Mouse (Mus musculus): ENCODE results near the gene Trim31. TPM values are rescaled to one million over a fixed set of nuclear protein-coding genes. Genes with fewer than 3 reads are reported as not detected.
A peak's percentile ranks its signal among the peaks of the same experiment; 100 is the strongest.

The Trim31 gene
- not detected in 2 replicates for polyA plus RNA-seq (2015; fragmentation: Nextera tagmentation; extraction: Ambion mirVana)

GRCm38 (mm10) chr17:36897552-36898205 is at the start of gene Trim31:
Gene Trim31 (plus strand): TSS chr17:36898118.
- WGBS (ENCODE audit: insufficient replicate concordance) = 41% methylated on average over 6 of the region's 6 CpGs
- no peak within 1 kb of the TSS for H3K9ac ChIP-seq
- ATAC-seq (ENCODE audit: insufficient read depth) = no peak
- H3K36me3 ChIP-seq (replicated peaks) = no peaks in the 10 kb centered on the region
- H3K4me1 ChIP-seq (replicated peaks) = peaks cover 5% of the 10 kb centered on the region; the same call in 1 of the 2 replicates
- H3K27ac ChIP-seq (replicated peaks) = no peak within 1 kb of the TSS
- no peaks in the 10 kb centered on the region for H3K9me3 ChIP-seq (replicated peaks)
- no peak within 1 kb of the TSS for H3K4me2 ChIP-seq
- H3K27me3 ChIP-seq = peaks cover 38% of the 10 kb centered on the region
- H3K4me3 ChIP-seq (replicated peaks) = no peak within 1 kb of the TSS

- H3K27ac ChIP-seq (replicated peaks) = no peak overlapping the region
- 0 out of 2 replicates have a peak, but pooled peaks cover 4% of the 10 kb centered on the region for H3K36me3 ChIP-seq (replicated peaks)
- H3K9ac ChIP-seq = no peak overlapping the region
- 63% methylated on average over 5 of the region's 5 CpGs for WGBS (ENCODE audit: insufficient replicate concordance)
- no peak for ATAC-seq (ENCODE audit: insufficient read depth)
- H3K9me3 ChIP-seq (replicated peaks) = no peaks in the 10 kb centered on the region
- peaks cover 31% of the 10 kb centered on the region for H3K4me1 ChIP-seq (replicated peaks)
- no peaks in the 10 kb centered on the region for H3K27me3 ChIP-seq
- no peak overlapping the region for H3K4me3 ChIP-seq (replicated peaks)
- no peak overlapping the region for H3K4me2 ChIP-seq
These were observed 49.0 kb upstream of the Trim31 start for GRCm38 (mm10) chr17:36848911-36849310.

GRCm38 (mm10) chr17:36849992-36850391 is 47.9 kb upstream of the Trim31 start:
- Histone ChIP-seq H3K9me3 (replicated peaks) (no peaks in the 10 kb centered on the region), H3K9ac (no peak overlapping the region), H3K27me3 (no peaks in the 10 kb centered on the region), H3K4me3 (replicated peaks) (no peak overlapping the region), H3K36me3 (replicated peaks) (peaks cover 11% of the 10 kb centered on the region), H3K27ac (replicated peaks) (no peak overlapping the region), H3K4me1 (replicated peaks) (peaks cover 20% of the 10 kb centered on the region), H3K4me2 (no peak overlapping the region)
- WGBS (ENCODE audit: insufficient replicate concordance) = 76% methylated on average over 2 of the region's 2 CpGs
- no peak for ATAC-seq (ENCODE audit: insufficient read depth)

- no peak overlapping the region for H3K9ac ChIP-seq
- H3K27ac ChIP-seq (replicated peaks) = no peak overlapping the region
- H3K36me3 ChIP-seq (replicated peaks) = peaks cover 13% of the 10 kb centered on the region
- H3K9me3 ChIP-seq (replicated peaks) = no peaks in the 10 kb centered on the region
- H3K4me1 ChIP-seq (replicated peaks) = peaks cover 11% of the 10 kb centered on the region
- no peak; the same call in 1 of the 2 replicates for ATAC-seq (ENCODE audit: insufficient read depth)
- H3K4me3 ChIP-seq (replicated peaks) = no peak overlapping the region
- 82% methylated on average over 5 of the region's 5 CpGs for WGBS (ENCODE audit: insufficient replicate concordance)
- no peaks in the 10 kb centered on the region for H3K27me3 ChIP-seq
- no peak overlapping the region for H3K4me2 ChIP-seq
These were observed 46.7 kb upstream of the Trim31 start for GRCm38 (mm10) chr17:36851200-36851599.

- H3K9ac ChIP-seq = no peak overlapping the region
- 26% methylated on average over 5 of the region's 5 CpGs for WGBS (ENCODE audit: insufficient replicate concordance)
- H3K36me3 ChIP-seq (replicated peaks) = peaks cover 17% of the 10 kb centered on the region
- no peak overlapping the region for H3K4me3 ChIP-seq (replicated peaks)
- ATAC-seq (ENCODE audit: insufficient read depth) = 0 out of 2 replicates have a peak, but pooled peaks have one; percentile 13
- H3K4me1 ChIP-seq (replicated peaks) = peaks cover 11% of the 10 kb centered on the region
- H3K27ac ChIP-seq (replicated peaks) = no peak overlapping the region
- H3K4me2 ChIP-seq = no peak overlapping the region
- H3K9me3 ChIP-seq (replicated peaks) = no peaks in the 10 kb centered on the region
- no peaks in the 10 kb centered on the region for H3K27me3 ChIP-seq
These were observed 46.3 kb upstream of the Trim31 start for GRCm38 (mm10) chr17:36851627-36852026.

GRCm38 (mm10) chr17:36855484-36855883 is 42.4 kb upstream of the Trim31 start:
- Histone ChIP-seq H3K9me3 (replicated peaks) (no peaks in the 10 kb centered on the region), H3K36me3 (replicated peaks) (peaks cover 40% of the 10 kb centered on the region), H3K27ac (replicated peaks) (no peak overlapping the region), H3K9ac (no peak overlapping the region), H3K4me2 (no peak overlapping the region), H3K4me1 (replicated peaks) (peaks cover 11% of the 10 kb centered on the region), H3K4me3 (replicated peaks) (no peak overlapping the region), H3K27me3 (peaks cover 6% of the 10 kb centered on the region)
- 74% methylated on average over 3 of the region's 3 CpGs for WGBS (ENCODE audit: insufficient replicate concordance)
- ATAC-seq (ENCODE audit: insufficient read depth) = no peak

GRCm38 (mm10) chr17:36856236-36856635 is 41.7 kb upstream of the Trim31 start:
- ATAC-seq (ENCODE audit: insufficient read depth) = no peak
- H3K9me3 ChIP-seq (replicated peaks) = no peaks in the 10 kb centered on the region
- H3K4me3 ChIP-seq (replicated peaks) = no peak overlapping the region
- no peak overlapping the region for H3K9ac ChIP-seq
- H3K36me3 ChIP-seq (replicated peaks) = peaks cover 40% of the 10 kb centered on the region
- no peak overlapping the region for H3K27ac ChIP-seq (replicated peaks)
- peaks cover 5% of the 10 kb centered on the region for H3K4me1 ChIP-seq (replicated peaks)
- no peak overlapping the region for H3K4me2 ChIP-seq
- H3K27me3 ChIP-seq = peaks cover 14% of the 10 kb centered on the region
- WGBS (ENCODE audit: insufficient replicate concordance) = 72% methylated on average over 4 of the region's 4 CpGs

- Histone ChIP-seq H3K36me3 (replicated peaks) (peaks cover 40% of the 10 kb centered on the region), H3K27me3 (peaks cover 33% of the 10 kb centered on the region), H3K9me3 (replicated peaks) (no peaks in the 10 kb centered on the region), H3K9ac (no peak overlapping the region), H3K4me1 (replicated peaks) (no peaks in the 10 kb centered on the region), H3K4me3 (replicated peaks) (no peak overlapping the region), H3K4me2 (no peak overlapping the region), H3K27ac (replicated peaks) (no peak overlapping the region)
- ATAC-seq (ENCODE audit: insufficient read depth) = no peak
- 47% methylated on average over 3 of the region's 3 CpGs for WGBS (ENCODE audit: insufficient replicate concordance)
These were observed 39.7 kb upstream of the Trim31 start for GRCm38 (mm10) chr17:36858181-36858580.

- Histone ChIP-seq H3K9me3 (replicated peaks) (no peaks in the 10 kb centered on the region), H3K36me3 (replicated peaks) (peaks cover 22% of the 10 kb centered on the region; the same call in 1 of the 2 replicates), H3K4me3 (replicated peaks) (no peak overlapping the region), H3K4me2 (no peak overlapping the region), H3K9ac (no peak overlapping the region), H3K4me1 (replicated peaks) (peaks cover 15% of the 10 kb centered on the region), H3K27ac (replicated peaks) (no peak overlapping the region), H3K27me3 (peaks cover 68% of the 10 kb centered on the region)
- WGBS (ENCODE audit: insufficient replicate concordance) = 29% methylated on average over 2 of the region's 2 CpGs
- ATAC-seq (ENCODE audit: insufficient read depth) = no peak
These were observed 36.2 kb upstream of the Trim31 start for GRCm38 (mm10) chr17:36861680-36862079.

- peak within 1 kb of the TSS; percentile 78 for H3K4me2 ChIP-seq
- H3K4me3 ChIP-seq (replicated peaks) = peak within 1 kb of the TSS; percentile 51
- no peaks in the 10 kb centered on the region for H3K9me3 ChIP-seq (replicated peaks)
- peak within 1 kb of the TSS; percentile 74 for H3K27ac ChIP-seq (replicated peaks)
- 15% methylated on average over 29 of the region's 29 CpGs for WGBS (ENCODE audit: insufficient replicate concordance)
- H3K36me3 ChIP-seq (replicated peaks) = peaks cover 9% of the 10 kb centered on the region
- H3K9ac ChIP-seq = peak within 1 kb of the TSS; percentile 58
- peaks cover 58% of the 10 kb centered on the region for H3K27me3 ChIP-seq
- ATAC-seq (ENCODE audit: insufficient read depth) = no peak
- peaks cover 45% of the 10 kb centered on the region for H3K4me1 ChIP-seq (replicated peaks)
These were observed 31.0 kb upstream of the Trim31 start, which contains the start of gene Trim15 for GRCm38 (mm10) chr17:36866719-36867527. Gene Trim15 (minus strand): TSS chr17:36867210.

- H3K4me2 ChIP-seq = peak overlapping the region; percentile 56
- H3K9me3 ChIP-seq (replicated peaks) = no peaks in the 10 kb centered on the region
- no peak for ATAC-seq (ENCODE audit: insufficient read depth)
- peaks cover 27% of the 10 kb centered on the region for H3K36me3 ChIP-seq (replicated peaks)
- H3K27me3 ChIP-seq = peaks cover 39% of the 10 kb centered on the region
- H3K4me1 ChIP-seq (replicated peaks) = peaks cover 60% of the 10 kb centered on the region
- 42% methylated on average over 2 of the region's 2 CpGs for WGBS (ENCODE audit: insufficient replicate concordance)
- H3K27ac ChIP-seq (replicated peaks) = peak overlapping the region; percentile 99
- 0 out of 2 replicates have a peak overlapping the region, but pooled peaks have one; percentile 72 for H3K4me3 ChIP-seq (replicated peaks)
- H3K9ac ChIP-seq = peak overlapping the region; percentile 9; the same call in 1 of the 2 replicates
These were observed 29.1 kb upstream of the Trim31 start for GRCm38 (mm10) chr17:36868836-36869235.
